Mouse (Mus musculus) kidney, postnatal 10 days (tissue): ENCODE measurements around the gene Yif1a.

ENCODE experiments used
- DNase-seq: peaks from one replicate; pipeline ENCODE4 v3.0.0; 2021; ENCODE audit warnings: mixed read lengths

Gene Yif1a

GRCm38 (mm10) chr19:5060365-5061330, 27.7 kb upstream of the Yif1a start:
- peak; percentile 50 for DNase-seq

- DNase-seq, result no peak
Observed at GRCm38 (mm10) chr19:5062041-5062440, 26.3 kb upstream of the Yif1a start.

GRCm38 (mm10) chr19:5062446-5062845, 25.9 kb upstream of the Yif1a start:
- DNase-seq, result no peak

- DNase-seq, result no peak
Observed at GRCm38 (mm10) chr19:5065104-5065503, 23.2 kb upstream of the Yif1a start.

- DNase-seq, result no peak
Observed at GRCm38 (mm10) chr19:5067040-5067799, 21.1 kb upstream of the Yif1a start.

- peak; percentile 92 for DNase-seq
Observed at GRCm38 (mm10) chr19:5067867-5068569, 20.3 kb upstream of the Yif1a start, which contains the start of gene Cd248. Cd248 (plus strand) TSS chr19:5068078.

GRCm38 (mm10) chr19:5068570-5069234, 19.6 kb upstream of the Yif1a start:
- DNase-seq, result peak; percentile 62

GRCm38 (mm10) chr19:5069486-5069885, 18.9 kb upstream of the Yif1a start:
- DNase-seq, result no peak

- no peak for DNase-seq
Observed at GRCm38 (mm10) chr19:5069978-5070377, 18.4 kb upstream of the Yif1a start.

- no peak for DNase-seq
Observed at GRCm38 (mm10) chr19:5071077-5071476, 17.3 kb upstream of the Yif1a start.

- peak; percentile 87 for DNase-seq
Observed at GRCm38 (mm10) chr19:5071545-5072369, 16.6 kb upstream of the Yif1a start.

GRCm38 (mm10) chr19:5072389-5073019, 15.8 kb upstream of the Yif1a start:
- peak; percentile 57 for DNase-seq

GRCm38 (mm10) chr19:5073028-5073427, 15.3 kb upstream of the Yif1a start:
- DNase-seq, result peak; percentile 84

GRCm38 (mm10) chr19:5073518-5073917, 14.8 kb upstream of the Yif1a start:
- DNase-seq, result no peak

- DNase-seq, result no peak
Observed at GRCm38 (mm10) chr19:5079279-5079678, 9.1 kb upstream of the Yif1a start.

GRCm38 (mm10) chr19:5082005-5082404, 6.3 kb upstream of the Yif1a start:
- no peak for DNase-seq

- DNase-seq, result no peak
Observed at GRCm38 (mm10) chr19:5082596-5082995, 5.7 kb upstream of the Yif1a start.

GRCm38 (mm10) chr19:5083961-5084833, 4.1 kb upstream of the Yif1a start:
- DNase-seq, result no peak

- DNase-seq, result no peak
Observed at GRCm38 (mm10) chr19:5084834-5085144, 3.5 kb upstream of the Yif1a start.
